Mouse (Mus musculus) lung, embryonic 15.5 days (tissue): ENCODE data around the gene Aldh3b1. TPM values are rescaled to one million over a fixed set of nuclear protein-coding genes. Genes with fewer than 3 reads are reported as not detected.
"Not testable (repeated sequence)": the region's sequence is repeated elsewhere in the genome, so short reads cannot be mapped to it uniquely, and the experiment has no call there.

Source experiments
- ATAC-seq: fragments of 200-750 bp; cut with Nextera tagmentation; 2 replicates; pipeline ENCODE4 v1.8.0; 2017; ENCODE audit warnings: moderate number of reproducible peaks, borderline replicate concordance; ENCODE audit not compliant: low FRiP score, low TSS enrichment; ENCODE audit errors: extremely low read depth
- H3K27ac ChIP-seq: fragments of 300-500 bp; sonication (generic); 2 replicates; pipeline ENCODE4 v1.5.1; 2015; ENCODE audit warnings: moderate library complexity, mild to moderate bottlenecking, inconsistent platforms
- H3K27me3 ChIP-seq: fragments of 300-500 bp; sonication (generic); 2 replicates; pipeline ENCODE4 v1.6.1; 2015; ENCODE audit warnings: inconsistent platforms
- H3K36me3 ChIP-seq: fragments of 300-500 bp; sonication (generic); 2 replicates; pipeline ENCODE4 v1.6.1; 2015; ENCODE audit warnings: inconsistent platforms
- H3K4me1 ChIP-seq: fragments of 300-500 bp; sonication (generic); 2 replicates; pipeline ENCODE4 v1.6.1; 2015; ENCODE audit warnings: inconsistent platforms
- H3K4me2 ChIP-seq: fragments of 300-500 bp; sonication (generic); 2 replicates; pipeline ENCODE4 v1.6.1; 2015; ENCODE audit warnings: inconsistent platforms, mild to moderate bottlenecking, moderate library complexity
- H3K4me3 ChIP-seq: fragments of 300-500 bp; sonication (generic); 2 replicates; pipeline ENCODE4 v1.5.1; 2015; ENCODE audit warnings: mild to moderate bottlenecking, inconsistent platforms
- H3K9ac ChIP-seq: fragments of 300-500 bp; sonication (generic); 2 replicates; pipeline ENCODE4 v1.6.1; 2015; ENCODE audit warnings: inconsistent platforms
- H3K9me3 ChIP-seq: fragments of 300-500 bp; sonication (generic); 2 replicates; pipeline ENCODE4 v1.6.1; 2016; ENCODE audit warnings: inconsistent platforms
- WGBS: fragments of 180-500 bp; shearing (Covaris S2); methylation state at CpG from one replicate; pipeline ENCODE4 v1.1.7; 2015; 5-methylcytosine and 5-hydroxymethylcytosine counted together
- polyA plus RNA-seq: library from polyadenylated mRNA; unstranded; fragments of >200 nt; fragmentation: Nextera tagmentation; extraction: Ambion mirVana; gene quantifications from 2 replicates; pipeline ENCODE4 v1.2.1, GENCODE M21; 2015

Aldh3b1 gene
- 3.5 and 4.6 TPM in 2 replicates for polyA plus RNA-seq

GRCm38 (mm10) chr19:3929211-3929941, at the start of gene Aldh3b1:
Aldh3b1 (minus strand) TSS chr19:3929808.
- 26% methylated on average over 12 of the region's 12 CpGs for WGBS
- no peaks in the 10 kb centered on the region for H3K27me3 ChIP-seq
- H3K27ac ChIP-seq = peak within 1 kb of the TSS; percentile 88
- no peaks in the 10 kb centered on the region for H3K36me3 ChIP-seq
- peak within 1 kb of the TSS; percentile 33 for H3K4me2 ChIP-seq
- peaks cover 38% of the 10 kb centered on the region for H3K4me1 ChIP-seq
- peak; percentile 74 for ATAC-seq
- H3K9ac ChIP-seq = no peak within 1 kb of the TSS
- no peaks in the 10 kb centered on the region for H3K9me3 ChIP-seq
- H3K4me3 ChIP-seq = no peak within 1 kb of the TSS

- Histone ChIP-seq H3K27ac (no peak overlapping the region), H3K4me1 (0 out of 2 replicates have a peak, but pooled peaks cover 5% of the 10 kb centered on the region), H3K36me3 (no peaks in the 10 kb centered on the region), H3K4me3 (no peak overlapping the region), H3K9me3 (no peaks in the 10 kb centered on the region), H3K9ac (no peak overlapping the region), H3K4me2 (no peak overlapping the region), H3K27me3 (no peaks in the 10 kb centered on the region)
- 41% methylated on average over 2 of the region's 2 CpGs for WGBS
- no peak for ATAC-seq
These were observed 46.3 kb upstream of the Aldh3b1 start for GRCm38 (mm10) chr19:3975866-3976265.

- WGBS = 67% methylated on average over 6 of the region's 6 CpGs
- H3K36me3 ChIP-seq, H3K4me2 ChIP-seq, H3K27ac ChIP-seq, H3K27me3 ChIP-seq, H3K4me3 ChIP-seq, H3K9ac ChIP-seq, H3K9me3 ChIP-seq, ATAC-seq, H3K4me1 ChIP-seq: not testable (repeated sequence)
These were observed 45.0 kb upstream of the Aldh3b1 start for GRCm38 (mm10) chr19:3974608-3975007.

- Histone ChIP-seq H3K27me3 (no peaks in the 10 kb centered on the region), H3K9me3 (no peaks in the 10 kb centered on the region), H3K4me3 (no peak within 1 kb of the TSS), H3K4me1 (0 out of 2 replicates have a peak, but pooled peaks cover 5% of the 10 kb centered on the region), H3K36me3 (no peaks in the 10 kb centered on the region), H3K9ac (no peak within 1 kb of the TSS), H3K27ac (no peak within 1 kb of the TSS), H3K4me2 (no peak within 1 kb of the TSS)
- WGBS = 23% methylated on average over 9 of the region's 9 CpGs
- ATAC-seq = no peak
These were observed 42.6 kb upstream of the Aldh3b1 start, which contains the start of gene Aldh3b2 for GRCm38 (mm10) chr19:3972229-3972628. Aldh3b2 (plus strand) TSS chr19:3972328.

GRCm38 (mm10) chr19:3967258-3967657, 37.6 kb upstream of the Aldh3b1 start:
- WGBS = 36% methylated on average over 3 of the region's 3 CpGs
- H3K4me2 ChIP-seq = no peak overlapping the region
- H3K9ac ChIP-seq = no peak overlapping the region
- no peak overlapping the region for H3K27ac ChIP-seq
- no peaks in the 10 kb centered on the region for H3K27me3 ChIP-seq
- 0 out of 2 replicates have a peak, but pooled peaks cover under 1% of the 10 kb centered on the region for H3K4me1 ChIP-seq
- H3K4me3 ChIP-seq = no peak overlapping the region
- H3K9me3 ChIP-seq = no peaks in the 10 kb centered on the region
- no peaks in the 10 kb centered on the region for H3K36me3 ChIP-seq
- no peak for ATAC-seq

- no peak for ATAC-seq
- Histone ChIP-seq H3K27me3 (no peaks in the 10 kb centered on the region), H3K27ac (no peak overlapping the region), H3K9ac (no peak overlapping the region), H3K4me1 (no peaks in the 10 kb centered on the region), H3K4me3 (no peak overlapping the region), H3K36me3 (no peaks in the 10 kb centered on the region), H3K9me3 (no peaks in the 10 kb centered on the region), H3K4me2 (no peak overlapping the region)
- 63% methylated on average over 11 of the region's 11 CpGs for WGBS
These were observed 36.9 kb upstream of the Aldh3b1 start for GRCm38 (mm10) chr19:3966330-3967075.

DNA sequence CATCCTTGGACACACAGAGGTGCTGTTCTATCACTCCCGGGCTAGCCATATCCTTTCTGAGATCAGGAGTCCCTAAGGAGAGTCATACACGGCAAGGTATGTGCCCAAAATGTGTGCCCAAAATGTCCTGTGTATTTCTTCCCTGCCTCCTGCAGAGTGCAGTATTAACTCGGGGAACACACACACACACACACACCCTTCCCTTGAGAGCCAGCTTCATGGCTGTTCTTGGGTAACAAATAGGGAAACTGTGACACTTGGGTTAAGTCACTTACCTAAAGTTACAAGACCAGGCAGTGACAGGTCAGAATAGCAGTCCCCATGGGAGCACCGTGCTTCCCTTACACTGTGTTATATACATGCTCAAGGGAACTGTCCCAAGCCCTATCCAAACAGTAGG, 34.4 kb upstream of the Aldh3b1 start:
- Histone ChIP-seq H3K36me3 (no peaks in the 10 kb centered on the region), H3K27me3 (no peaks in the 10 kb centered on the region), H3K9me3 (no peaks in the 10 kb centered on the region), H3K4me2 (no peak overlapping the region), H3K9ac (no peak overlapping the region), H3K4me1 (no peaks in the 10 kb centered on the region), H3K4me3 (no peak overlapping the region), H3K27ac (no peak overlapping the region)
- ATAC-seq = no peak
- WGBS = 63% methylated on average over 4 of the region's 4 CpGs

DNA sequence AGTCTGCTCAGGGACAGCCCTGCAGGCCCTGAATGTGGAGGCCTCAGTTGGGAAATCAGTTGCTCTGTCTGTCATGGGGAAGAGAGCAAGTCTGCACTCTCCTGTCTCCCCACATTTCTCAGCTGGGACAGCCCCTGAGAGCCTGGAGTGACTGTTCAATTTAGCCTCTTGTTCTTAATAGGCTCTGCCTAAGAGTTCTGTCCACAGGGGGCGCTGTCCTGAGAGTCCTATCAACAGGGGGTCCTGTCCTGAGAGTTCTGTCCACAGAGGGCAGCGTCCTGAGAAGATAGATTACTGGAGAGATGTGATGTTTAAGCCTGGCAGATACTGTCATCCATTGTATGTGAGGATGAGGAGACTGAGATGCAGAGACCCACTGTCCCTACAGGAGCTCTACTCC, 32.9 kb upstream of the Aldh3b1 start:
- no peaks in the 10 kb centered on the region for H3K36me3 ChIP-seq

GRCm38 (mm10) chr19:3961805-3962204, 32.2 kb upstream of the Aldh3b1 start:
- 60% methylated on average over 6 of the region's 6 CpGs for WGBS
- H3K9ac ChIP-seq, H3K36me3 ChIP-seq, H3K4me2 ChIP-seq, ATAC-seq, H3K27me3 ChIP-seq, H3K4me1 ChIP-seq, H3K4me3 ChIP-seq, H3K27ac ChIP-seq, H3K9me3 ChIP-seq: not testable (repeated sequence)

More for the DNA sequence above, 32.9 kb upstream of the Aldh3b1 start:
- 10% methylated on average over 2 of the region's 2 CpGs for WGBS
- Histone ChIP-seq H3K9ac (no peak overlapping the region), H3K27me3 (no peaks in the 10 kb centered on the region), H3K4me2 (no peak overlapping the region), H3K27ac (no peak overlapping the region), H3K9me3 (no peaks in the 10 kb centered on the region), H3K4me3 (no peak overlapping the region), H3K4me1 (no peaks in the 10 kb centered on the region)
- ATAC-seq = no peak

GRCm38 (mm10) chr19:3960211-3960610, 30.6 kb upstream of the Aldh3b1 start:
- Histone ChIP-seq H3K9ac (no peak overlapping the region), H3K4me1 (no peaks in the 10 kb centered on the region), H3K36me3 (no peaks in the 10 kb centered on the region), H3K27ac (no peak overlapping the region), H3K9me3 (no peaks in the 10 kb centered on the region), H3K27me3 (no peaks in the 10 kb centered on the region), H3K4me3 (no peak overlapping the region), H3K4me2 (no peak overlapping the region)
- ATAC-seq = 0 out of 2 replicates have a peak, but pooled peaks have one; percentile 8
- WGBS = 58% methylated on average over 5 of the region's 5 CpGs

DNA sequence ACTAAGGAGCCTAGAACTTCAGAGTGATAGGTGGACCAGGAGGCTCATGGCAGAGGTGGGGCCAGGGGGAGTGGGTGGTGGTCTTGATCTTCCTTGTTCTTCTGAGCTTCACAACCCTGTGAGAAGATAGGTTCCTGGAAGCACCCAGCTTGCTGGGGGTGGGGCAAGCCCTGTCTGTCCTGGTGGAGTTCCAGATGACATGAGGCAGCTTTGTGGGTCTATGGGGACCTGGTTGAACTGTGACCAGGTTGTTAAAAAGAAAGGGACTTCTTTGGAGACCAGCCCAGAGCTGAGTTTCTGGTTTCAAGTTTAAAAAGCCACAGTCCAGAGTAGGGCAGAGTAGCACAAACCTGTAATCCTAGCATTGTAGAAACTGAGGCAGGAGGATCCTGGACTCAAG, 29.4 kb upstream of the Aldh3b1 start:
- no peak overlapping the region for H3K27ac ChIP-seq
- no peaks in the 10 kb centered on the region for H3K36me3 ChIP-seq
- H3K9me3 ChIP-seq = no peaks in the 10 kb centered on the region
- H3K9ac ChIP-seq = no peak overlapping the region
- no peaks in the 10 kb centered on the region for H3K27me3 ChIP-seq
- no peak overlapping the region for H3K4me3 ChIP-seq
- H3K4me1 ChIP-seq = no peaks in the 10 kb centered on the region
- no peak for ATAC-seq
- no peak overlapping the region for H3K4me2 ChIP-seq

GRCm38 (mm10) chr19:3958470-3958869, 28.9 kb upstream of the Aldh3b1 start, which contains the start of gene Aldh3b3:
Aldh3b3 (plus strand) TSS chr19:3958645.
- Histone ChIP-seq H3K27me3 (no peaks in the 10 kb centered on the region), H3K4me2 (no peak within 1 kb of the TSS), H3K27ac (no peak within 1 kb of the TSS), H3K36me3 (no peaks in the 10 kb centered on the region), H3K9me3 (no peaks in the 10 kb centered on the region), H3K4me3 (no peak within 1 kb of the TSS), H3K4me1 (no peaks in the 10 kb centered on the region), H3K9ac (no peak within 1 kb of the TSS)
- WGBS = 46% methylated on average over 4 of the region's 4 CpGs
- ATAC-seq = no peak
